Mouse (Mus musculus) testis, postnatal 10 days (tissue): ENCODE data around the gene Slc35g3.
"Not testable (repeated sequence)": the region's sequence is repeated elsewhere in the genome, so short reads cannot be mapped to it uniquely, and the experiment has no call there.

ENCODE experiments used
- DNase-seq: peaks from one replicate; pipeline ENCODE4 v3.0.0; 2021; ENCODE audit warnings: low spot score

The Slc35g3 gene

GRCm38 (mm10) chr11:69754701-69755100, 7.1 kb downstream of the Slc35g3 start:
- DNase-seq = no peak

- DNase-seq = no peak
Measured at GRCm38 (mm10) chr11:69754233-69754632, 7.5 kb downstream of the Slc35g3 start.

GRCm38 (mm10) chr11:69752686-69753085, 9.1 kb downstream of the Slc35g3 start:
- no peak for DNase-seq

GRCm38 (mm10) chr11:69751635-69752034, 10.1 kb downstream of the Slc35g3 start:
- DNase-seq = no peak

GRCm38 (mm10) chr11:69731408-69731807, 30.4 kb downstream of the Slc35g3 start:
- not testable (repeated sequence) for DNase-seq

GRCm38 (mm10) chr11:69729063-69729462, 32.7 kb downstream of the Slc35g3 start:
- peak; percentile 73 for DNase-seq

GRCm38 (mm10) chr11:69725951-69726350, 35.8 kb downstream of the Slc35g3 start:
- DNase-seq = no peak

GRCm38 (mm10) chr11:69723074-69723473, 38.7 kb downstream of the Slc35g3 start:
- no peak for DNase-seq

GRCm38 (mm10) chr11:69720852-69721251, 40.9 kb downstream of the Slc35g3 start:
- DNase-seq = no peak

- no peak for DNase-seq
Measured at GRCm38 (mm10) chr11:69719423-69719822, 42.3 kb downstream of the Slc35g3 start.

GRCm38 (mm10) chr11:69718661-69719060, 43.1 kb downstream of the Slc35g3 start:
- DNase-seq = no peak

GRCm38 (mm10) chr11:69716953-69717352, 44.8 kb downstream of the Slc35g3 start:
- DNase-seq = no peak

GRCm38 (mm10) chr11:69715929-69716328, 45.8 kb downstream of the Slc35g3 start:
- no peak for DNase-seq

- peak; percentile 85 for DNase-seq
Measured at GRCm38 (mm10) chr11:69715482-69715881, 46.3 kb downstream of the Slc35g3 start.

- no peak for DNase-seq
Measured at GRCm38 (mm10) chr11:69714636-69715329, 47.0 kb downstream of the Slc35g3 start.

GRCm38 (mm10) chr11:69712954-69713672, 48.7 kb downstream of the Slc35g3 start:
- DNase-seq = no peak

- no peak for DNase-seq
Measured at GRCm38 (mm10) chr11:69711082-69711481, 50.7 kb downstream of the Slc35g3 start.

- no peak for DNase-seq
Measured at GRCm38 (mm10) chr11:69710470-69710869, 51.3 kb downstream of the Slc35g3 start.
